Mouse (Mus musculus) small intestine, adult 10 weeks (tissue): Measurements from ENCODE around the gene Sphk1. TPM values are rescaled to one million over a fixed set of nuclear protein-coding genes. Genes with fewer than 3 reads are reported as not detected.

Experiments used
- polyA plus RNA-seq: library from polyadenylated mRNA; stranded (reverse); fragments of 350-450 nt; fragmentation: Illumina TruSeq; extraction: RNeasy Lipid Tissue Mini Kit (QIAGEN cat#74804); gene quantifications from one replicate; pipeline ENCODE4 v1.2.3, GENCODE M21; 2014; ENCODE audit warnings: low replicate concordance

Gene Sphk1
- 0.85 TPM for polyA plus RNA-seq

DNA sequence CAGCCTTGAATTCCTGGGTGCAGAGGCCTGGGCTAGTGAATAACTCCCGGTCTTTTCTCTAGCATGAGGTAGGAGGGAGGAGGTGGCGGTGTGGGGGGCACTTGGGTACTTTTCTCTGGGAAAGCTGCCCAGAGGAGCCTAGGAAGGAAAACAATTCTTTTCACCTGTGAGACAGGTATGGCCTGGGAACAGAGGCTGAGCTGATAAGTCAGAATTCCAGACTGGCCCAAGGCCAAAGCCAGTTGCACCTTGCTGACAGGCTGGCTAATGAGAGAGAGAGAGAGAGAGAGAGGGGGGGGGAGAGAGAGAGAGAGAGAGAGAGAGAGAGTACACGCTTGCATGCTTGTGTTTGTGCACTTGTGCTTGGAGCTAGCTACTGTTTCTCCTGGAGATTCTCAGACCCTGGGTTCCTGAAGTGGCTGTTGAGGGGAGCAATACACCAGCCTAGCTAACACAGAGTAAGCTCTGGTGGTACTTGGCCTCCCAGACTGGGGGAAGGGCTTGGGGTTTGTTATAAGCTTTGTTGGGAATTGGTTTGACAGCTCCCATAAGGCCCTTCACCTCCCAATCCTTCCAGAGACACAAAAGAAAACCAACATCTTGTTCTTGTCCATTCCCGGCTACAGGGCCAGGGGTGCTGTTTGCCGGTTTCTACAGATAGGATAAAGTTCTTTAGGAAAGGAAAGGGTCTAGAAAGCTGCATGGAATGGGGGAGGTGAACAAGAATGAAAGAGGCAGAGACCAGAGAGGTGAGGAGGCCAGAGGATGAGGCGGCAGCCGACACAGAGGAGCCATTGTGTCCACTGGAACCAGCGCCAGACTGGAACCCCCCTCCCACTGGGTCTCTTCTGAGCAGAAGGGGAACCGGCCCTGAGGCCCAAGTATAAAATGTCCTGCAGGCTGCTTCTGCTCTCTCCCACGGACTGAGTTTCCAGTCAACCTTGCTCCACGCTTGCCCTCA lies at the start of gene Sphk1:
Gene Sphk1, plus strand, starts transcription at position 739 of the 961 bp plus-strand sequence.

DNA sequence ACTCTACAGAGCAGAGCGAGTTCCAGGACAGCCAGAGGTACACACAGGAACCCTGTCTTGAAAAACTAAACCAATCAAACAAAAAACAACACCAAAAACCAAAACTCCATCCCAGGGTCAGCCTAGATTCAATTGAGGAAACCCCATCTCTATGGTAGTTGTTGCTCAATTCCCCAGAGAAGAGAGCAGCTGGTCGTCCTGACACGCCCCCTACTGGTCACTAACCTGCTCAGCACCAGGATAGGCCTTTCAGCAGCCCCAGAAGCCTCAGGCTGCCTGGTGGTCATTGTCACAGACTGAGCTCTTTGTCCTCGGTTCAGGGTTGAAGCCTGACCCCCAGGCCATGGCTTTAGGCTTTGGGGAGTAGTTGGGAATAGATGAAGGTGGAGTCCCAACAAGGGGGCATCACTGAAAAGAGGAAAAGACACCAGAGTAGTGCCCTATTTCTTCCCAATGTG lies 36.9 kb upstream of the Sphk1 start, which contains the start of gene Prpsap1:
Gene Prpsap1, minus strand, starts transcription at position 408 of the 458 bp plus-strand sequence.

DNA sequence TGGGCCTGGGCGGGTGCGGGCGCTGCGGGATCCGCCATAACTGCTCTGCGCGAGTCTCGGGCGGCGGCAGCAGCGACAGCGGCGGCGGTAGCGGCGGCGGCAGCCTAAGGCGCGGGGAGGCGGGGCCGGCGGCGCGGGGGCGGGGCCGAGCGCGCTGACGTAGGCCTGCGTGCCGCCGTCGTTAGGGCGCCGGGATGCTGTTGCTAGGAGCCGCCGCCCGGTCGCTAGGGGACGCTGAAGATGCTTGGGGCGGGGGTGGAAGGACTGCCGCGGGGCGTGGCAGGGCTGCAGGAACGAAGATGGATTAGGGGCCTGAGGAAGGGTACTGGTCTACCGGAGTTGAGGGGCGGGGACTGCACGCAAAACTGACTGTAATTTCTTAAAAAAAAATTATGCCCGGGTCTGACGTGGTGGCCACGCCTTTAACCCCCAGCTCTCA lies 50.7 kb downstream of the Sphk1 start, which contains the start of gene Ube2o:
Gene Ube2o, minus strand, starts transcription at position 72 of the 439 bp plus-strand sequence.

Other genes starting within 250 kb of the Sphk1 start
- gene Galr2, start 250.0 kb upstream of the Sphk1 start, polyA plus RNA-seq: not detected
- 2.3 TPM for gene Exoc7, start 223.7 kb upstream of the Sphk1 start, polyA plus RNA-seq
- not detected for gene Foxj1, start 195.5 kb upstream of the Sphk1 start, polyA plus RNA-seq
- gene Rnf157, start 117.9 kb upstream of the Sphk1 start, polyA plus RNA-seq: 0.26 TPM
- 7.6 TPM for gene Ubald2, start 96.8 kb upstream of the Sphk1 start, polyA plus RNA-seq
- not detected for gene Qrich2, start 64.7 kb upstream of the Sphk1 start, polyA plus RNA-seq
- 84.6 TPM for gene Prpsap1, start 36.7 kb upstream of the Sphk1 start, polyA plus RNA-seq
- gene Ube2o, start 50.5 kb downstream of the Sphk1 start, polyA plus RNA-seq: 0.78 TPM
- gene Aanat, start 55.5 kb downstream of the Sphk1 start, polyA plus RNA-seq: not detected
- not detected for gene Rhbdf2, start 96.1 kb downstream of the Sphk1 start, polyA plus RNA-seq
- not detected for gene Prcd, start 122.6 kb downstream of the Sphk1 start, polyA plus RNA-seq
- gene Cygb, start 123.4 kb downstream of the Sphk1 start, polyA plus RNA-seq: 0.22 TPM
- gene St6galnac1, start 244.6 kb downstream of the Sphk1 start, polyA plus RNA-seq: not detected